Mouse (Mus musculus): ENCODE results near the gene Wbp1l.

- TF ChIP-seq CTCF (IDR thresholded peaks at IDR 0.05; ENCODE audit: low read depth, low read length), result no peak
- no peak for TF ChIP-seq TAL1 (conservative IDR thresholded peaks at IDR 0.05; ENCODE audit: low read depth, low read length)
- TF ChIP-seq GATA2 (IDR thresholded peaks at IDR 0.05; ENCODE audit: borderline replicate concordance, low read depth, low read length), result no peak
Observed at GRCm38 (mm10) chr19:46653188-46653587, 54.3 kb downstream of the Wbp1l start.

All from G1E (cell line).